Mouse (Mus musculus) G1E (cell line): ENCODE results near the gene Usmg5.

Source experiments
- CTCF ChIP-seq: IDR thresholded peaks from 2 replicates; pipeline ENCODE4 v1.5.1; 2012; ENCODE audit warnings: low read depth, low read length, inconsistent platforms, mixed read lengths
- GATA1 ChIP-seq: IDR thresholded peaks from 2 replicates; pipeline ENCODE4 v1.6.1; 2012; ENCODE audit warnings: borderline replicate concordance, low read length, inconsistent platforms, mixed read lengths
- GATA2 ChIP-seq: IDR thresholded peaks from 2 replicates; pipeline ENCODE4 v1.6.1; 2012; ENCODE audit warnings: low read depth, low read length, inconsistent platforms, borderline replicate concordance
- POLR2AphosphoS5 ChIP-seq: IDR thresholded peaks from 2 replicates; pipeline ENCODE4 v1.6.1; 2012; ENCODE audit warnings: low read depth, low read length, inconsistent platforms; ENCODE audit not compliant: insufficient replicate concordance
- TAL1 ChIP-seq: conservative IDR thresholded peaks from 2 replicates; pipeline ENCODE4 v1.6.1; 2012; ENCODE audit warnings: low read depth, low read length, inconsistent platforms, mixed read lengths

GRCm38 (mm10) chr19:47130551-47131125 is 40.2 kb upstream of the Usmg5 start:
- no peak for TF ChIP-seq CTCF
- TF ChIP-seq GATA1: no peak
- TF ChIP-seq POLR2AphosphoS5: no peak
- TF ChIP-seq TAL1: no peak
- TF ChIP-seq GATA2: no peak
